Mouse (Mus musculus) cerebral cortex, adult 2 months (tissue): ENCODE measurements around the gene Nid1.

Experiments used
- WGBS: fragments of 180-500 bp; shearing (Covaris S2); methylation state at CpG from one replicate; pipeline ENCODE4 v1.1.7; 2018; 5-methylcytosine and 5-hydroxymethylcytosine counted together

The Nid1 gene

DNA sequence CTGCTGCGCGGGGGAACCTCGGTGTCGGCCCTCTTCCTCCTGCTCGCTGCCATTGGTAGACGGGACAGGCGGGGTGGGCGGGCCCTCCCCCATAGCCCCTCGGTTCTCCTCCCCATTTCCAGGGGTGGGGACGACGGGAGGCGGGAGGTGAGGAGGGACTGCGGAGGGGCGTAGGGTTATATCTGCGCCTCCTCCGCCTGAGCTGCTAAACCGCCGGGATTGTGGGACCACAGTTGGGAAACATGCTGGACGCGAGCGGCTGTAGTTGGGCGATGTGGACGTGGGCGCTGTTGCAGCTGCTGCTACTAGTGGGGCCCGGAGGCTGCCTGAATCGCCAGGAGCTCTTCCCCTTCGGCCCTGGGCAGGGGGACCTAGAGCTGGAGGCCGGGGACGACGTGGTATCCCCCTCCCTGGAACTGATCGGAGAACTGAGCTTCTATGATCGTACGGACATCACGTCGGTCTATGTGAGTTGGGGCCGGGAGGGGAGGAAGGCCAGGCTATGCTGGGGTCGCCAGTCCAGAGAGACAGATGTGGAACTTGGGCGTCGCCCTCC is at the start of gene Nid1:
Nid1 (plus strand) TSS at position 92 of the 556 bp plus-strand sequence.
- 1% methylated on average over 29 of the region's 39 CpGs for WGBS

DNA sequence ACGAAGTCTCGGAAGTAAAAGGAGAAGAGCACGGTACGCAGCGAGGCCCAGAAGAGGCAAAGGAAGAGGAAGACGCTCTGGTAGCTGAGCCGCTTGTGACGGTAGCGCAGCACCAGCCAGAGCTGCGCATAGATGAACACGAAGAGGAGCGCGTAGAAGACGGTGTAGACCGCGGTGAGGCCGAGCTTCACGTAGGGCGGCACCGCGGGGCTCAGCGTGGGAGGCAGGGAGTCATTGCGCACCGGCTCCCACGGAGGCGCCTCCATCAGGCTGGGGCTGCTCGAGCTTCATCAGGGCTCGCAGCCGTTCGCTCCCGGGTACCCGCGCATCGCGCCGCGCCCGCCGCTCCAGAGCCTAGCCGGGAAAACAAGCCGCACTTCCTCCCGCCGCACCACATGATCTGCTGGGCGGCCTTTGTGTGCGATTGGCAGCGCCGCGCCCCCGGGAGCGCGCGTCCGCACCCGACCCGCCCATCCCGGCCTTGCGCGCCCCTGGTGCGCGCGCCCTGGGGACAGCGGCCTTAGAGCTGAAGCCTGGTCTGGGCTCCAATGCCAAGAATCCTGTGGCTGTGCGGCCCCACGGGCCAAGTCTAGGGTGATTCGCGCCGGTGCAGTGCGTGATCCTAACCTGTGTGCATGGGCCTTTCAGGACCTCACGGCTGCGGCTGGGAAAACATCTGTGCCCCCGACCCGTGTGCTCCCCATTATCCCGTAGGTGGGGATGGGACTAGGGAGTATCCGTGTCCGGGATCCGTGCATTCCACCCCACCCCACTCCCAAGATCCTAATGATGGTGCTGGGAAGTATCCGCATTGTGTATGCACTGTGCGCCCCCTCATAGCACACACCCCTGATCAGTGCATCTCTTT is 43.9 kb upstream of the Nid1 start, which contains the start of gene Gpr137b:
Gpr137b (minus strand) TSS at position 787 of the 868 bp plus-strand sequence.
- under 1% methylated on average over 62 of the region's 78 CpGs for WGBS

DNA sequence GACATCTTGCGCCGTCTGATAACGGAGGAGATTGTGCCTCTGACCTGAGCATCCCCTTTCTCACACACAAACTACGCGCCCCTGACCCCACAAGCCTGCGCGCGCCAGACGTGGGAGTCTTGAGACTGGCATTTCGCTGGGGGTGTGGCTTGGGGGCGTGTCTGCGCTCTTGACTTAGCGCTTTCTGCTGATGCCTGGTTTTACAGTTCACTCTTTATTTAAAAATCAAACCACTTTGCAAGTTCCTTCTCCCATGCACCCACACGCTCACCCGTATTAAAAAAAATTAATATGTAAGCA is 43.3 kb upstream of the Nid1 start:
- WGBS, result under 1% methylated on average over 15 of the region's 15 CpGs

DNA sequence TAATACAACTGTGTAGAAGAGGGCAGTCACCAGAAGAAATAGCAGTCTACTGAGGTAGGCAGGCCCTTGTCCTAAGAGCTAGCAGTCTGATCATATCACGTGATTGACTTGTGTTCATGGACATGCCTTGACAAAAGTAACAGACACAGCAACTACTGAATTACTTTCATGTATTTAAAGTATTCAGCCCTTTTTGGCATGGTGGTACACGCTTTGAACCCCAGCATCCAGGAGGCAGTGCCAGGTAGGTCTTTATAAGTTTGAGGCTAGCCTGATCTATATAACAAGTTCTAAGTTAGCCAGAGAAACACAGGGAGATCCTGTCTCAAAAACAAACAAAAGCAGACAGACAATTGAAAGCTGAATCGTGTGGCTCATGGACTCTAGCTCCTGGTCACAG is 36.5 kb upstream of the Nid1 start:
- WGBS, result 86% methylated on average over 3 of the region's 3 CpGs

DNA sequence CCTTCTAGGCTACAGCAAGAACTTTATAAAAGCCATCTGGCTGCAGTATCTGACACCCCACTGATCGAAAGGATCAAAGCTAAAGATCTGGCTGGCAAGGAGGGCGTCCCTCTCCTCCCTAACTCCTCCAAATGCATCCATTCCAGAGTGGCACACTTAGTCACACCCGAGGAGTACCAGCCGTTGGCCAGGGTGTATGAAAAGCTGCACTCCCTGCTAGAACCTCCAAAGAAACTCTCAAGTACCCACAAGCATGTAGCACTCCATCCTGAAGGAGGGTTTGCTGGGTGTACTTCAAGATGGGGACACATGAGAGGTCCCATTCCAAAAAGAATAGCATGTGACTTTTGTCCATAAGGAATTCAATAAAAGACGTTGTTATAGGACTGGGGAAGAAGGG is 34.5 kb upstream of the Nid1 start:
- 87% methylated on average over 5 of the region's 5 CpGs for WGBS

DNA sequence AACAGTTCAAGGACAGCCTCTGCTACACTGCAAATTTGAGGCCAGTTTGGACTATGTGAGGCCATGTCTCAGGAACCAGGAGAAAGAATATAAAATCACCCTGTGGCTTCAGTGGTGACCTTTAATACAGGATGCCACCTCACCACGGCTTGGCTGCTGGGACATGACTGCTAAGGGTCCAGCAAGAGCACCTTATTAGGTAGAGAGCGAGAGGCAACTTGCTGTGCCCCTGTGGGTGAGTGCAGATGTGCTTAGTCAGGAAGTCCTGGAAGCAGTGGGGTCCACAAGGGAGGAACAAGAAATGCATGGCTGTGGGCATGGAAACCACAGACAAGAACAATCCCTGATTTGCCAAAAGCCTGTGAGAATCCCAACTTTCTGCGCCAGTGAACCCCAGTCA is 34.0 kb upstream of the Nid1 start:
- 96% methylated on average over 3 of the region's 3 CpGs for WGBS

DNA sequence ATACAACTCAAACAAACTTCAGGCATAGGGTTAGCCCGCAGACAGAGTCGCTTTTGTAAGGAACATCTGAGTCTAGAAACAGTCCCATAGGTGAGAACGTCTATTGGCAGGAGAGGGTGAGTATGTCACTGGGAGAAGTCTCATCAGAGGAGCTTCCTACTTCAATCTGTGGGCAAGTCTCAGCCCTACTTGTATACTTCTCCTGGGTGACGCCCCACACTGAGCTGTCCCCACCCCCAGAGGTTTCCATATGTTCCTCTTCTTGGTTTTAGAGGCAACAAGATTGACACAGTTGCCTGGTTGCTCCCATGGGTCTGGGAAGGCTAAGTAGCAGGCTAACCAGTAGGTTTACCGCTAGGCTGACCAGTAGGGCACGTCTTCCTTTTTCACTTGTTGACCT is 33.5 kb upstream of the Nid1 start:
- WGBS, result 68% methylated on average over 6 of the region's 6 CpGs

DNA sequence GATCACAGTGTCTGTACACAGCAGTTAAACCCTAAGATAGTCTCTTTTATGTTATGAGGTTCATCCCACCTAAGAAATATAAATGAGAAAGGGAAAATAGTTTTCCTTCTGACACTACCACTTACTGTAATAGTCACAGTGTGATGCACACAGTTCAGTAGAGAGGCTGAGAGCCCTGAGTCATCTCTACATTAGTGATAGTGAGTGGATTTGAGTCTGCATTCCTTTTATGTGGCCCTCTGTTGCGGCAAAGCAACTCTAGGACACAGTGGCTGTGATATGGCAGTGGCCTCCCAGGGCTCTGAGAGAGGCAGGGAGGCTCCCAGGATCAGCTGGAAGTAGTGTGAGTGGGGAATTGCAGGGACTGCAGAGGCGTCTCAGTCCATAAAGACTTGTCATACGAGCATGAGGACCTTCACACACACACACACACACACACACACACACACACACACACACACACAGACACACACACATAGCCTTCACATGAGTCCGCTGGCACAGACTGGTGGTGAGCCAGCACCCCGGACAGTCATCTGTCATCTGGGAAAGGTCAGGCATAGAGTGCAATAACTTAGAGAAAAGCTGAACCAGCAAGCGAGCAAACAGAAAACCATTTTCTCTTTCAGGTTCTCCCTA is 32.7 kb upstream of the Nid1 start:
- WGBS, result 87% methylated on average over 6 of the region's 6 CpGs

DNA sequence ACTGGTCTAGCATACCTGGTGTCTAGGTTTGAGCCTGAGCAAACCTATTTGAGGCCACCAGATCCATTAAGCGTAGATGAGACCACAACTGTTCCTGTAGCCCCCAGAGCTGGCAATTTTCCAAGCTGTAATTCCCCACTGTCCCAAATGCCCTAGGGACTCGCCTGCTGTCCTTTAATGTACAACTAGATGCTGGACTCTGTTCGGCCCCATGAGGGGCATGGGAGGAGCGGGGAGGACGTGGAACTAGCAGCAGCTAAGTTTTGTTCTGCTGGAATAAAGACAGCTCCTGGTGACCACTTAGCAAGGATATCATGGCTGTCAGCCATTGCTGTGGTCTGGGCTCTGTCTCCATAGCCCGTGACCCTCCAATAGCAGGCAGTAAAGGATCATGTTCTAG is 31.8 kb upstream of the Nid1 start:
- WGBS, result no CpG with 5 or more reads among the region's 6 CpGs

DNA sequence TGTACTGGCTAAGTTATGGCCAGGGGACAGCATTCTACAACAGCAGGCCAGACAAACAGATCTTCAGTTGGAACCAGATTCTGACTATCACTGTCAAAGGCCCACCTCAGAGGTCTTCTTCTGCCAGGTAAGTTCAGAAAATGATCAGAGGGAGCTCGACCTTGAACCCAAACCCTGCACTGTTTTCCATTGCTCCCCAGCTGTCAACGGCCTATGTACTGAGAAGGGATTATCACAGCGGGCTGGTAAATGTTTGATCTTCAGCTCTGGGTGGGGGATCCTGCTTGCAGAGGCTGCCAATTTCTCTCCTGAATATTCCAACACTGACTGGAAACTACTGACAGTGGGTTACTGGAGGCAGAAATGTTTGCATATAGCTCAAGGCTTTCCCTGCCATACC is 23.1 kb upstream of the Nid1 start:
- 85% methylated on average over 3 of the region's 3 CpGs for WGBS

DNA sequence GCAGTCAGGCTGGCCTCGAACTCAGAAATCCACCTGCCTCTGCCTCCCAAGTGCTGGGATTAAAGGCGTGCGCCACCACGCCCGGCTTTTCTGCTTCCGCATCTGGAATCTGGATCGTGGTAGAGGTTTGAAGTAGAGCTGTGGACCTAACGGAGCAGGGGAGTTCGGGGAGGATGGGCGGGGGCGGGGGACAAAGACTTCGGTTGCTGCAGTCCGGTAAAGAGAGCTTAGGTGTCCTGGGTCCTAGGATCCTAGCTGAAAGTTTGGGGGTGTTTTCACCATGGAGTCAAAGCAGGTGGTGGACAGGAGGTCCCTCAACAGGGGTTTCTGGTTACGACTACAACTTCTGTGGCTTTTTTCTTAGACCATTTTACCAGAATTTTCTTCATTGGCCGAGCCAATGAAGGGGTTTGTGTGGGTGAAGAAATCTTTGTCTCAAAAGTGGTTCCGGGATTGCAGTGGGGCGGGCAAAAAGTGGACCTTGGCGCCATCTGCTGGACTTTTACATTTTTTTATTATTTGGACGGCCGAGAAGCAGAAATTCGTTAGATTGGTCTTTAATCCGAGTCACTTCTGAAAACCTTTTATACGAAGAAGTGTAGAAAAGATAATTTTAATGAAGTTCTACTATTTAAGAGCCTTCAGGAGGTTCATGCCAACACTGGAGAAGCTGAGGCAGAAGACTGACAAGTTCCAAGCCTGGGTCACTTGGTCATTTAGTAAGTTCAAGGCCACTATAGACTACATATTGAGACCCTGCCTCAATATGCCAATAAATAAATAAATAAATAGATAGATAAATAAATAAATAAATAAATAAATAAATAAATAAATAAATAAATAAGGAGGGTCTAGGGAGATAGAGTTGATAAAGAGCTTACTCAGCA is 22.0 kb upstream of the Nid1 start:
- 34% methylated on average over 23 of the region's 23 CpGs for WGBS

DNA sequence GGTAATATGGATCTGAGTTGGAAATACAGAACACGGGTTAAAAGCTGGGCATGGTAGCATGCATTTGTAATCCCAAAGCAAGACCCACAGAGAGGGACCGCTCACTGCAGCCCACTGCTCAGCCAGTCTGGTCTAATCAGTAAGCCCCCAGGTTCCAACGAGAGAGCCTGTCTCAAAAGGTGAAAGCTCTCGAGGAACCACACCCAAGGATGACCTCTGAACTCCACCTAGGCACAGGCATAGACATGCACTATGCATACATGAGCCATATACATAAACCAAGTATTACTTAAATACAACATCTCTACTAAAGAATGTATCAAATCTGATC is 21.4 kb upstream of the Nid1 start:
- 73% methylated on average over 2 of the region's 4 CpGs for WGBS

DNA sequence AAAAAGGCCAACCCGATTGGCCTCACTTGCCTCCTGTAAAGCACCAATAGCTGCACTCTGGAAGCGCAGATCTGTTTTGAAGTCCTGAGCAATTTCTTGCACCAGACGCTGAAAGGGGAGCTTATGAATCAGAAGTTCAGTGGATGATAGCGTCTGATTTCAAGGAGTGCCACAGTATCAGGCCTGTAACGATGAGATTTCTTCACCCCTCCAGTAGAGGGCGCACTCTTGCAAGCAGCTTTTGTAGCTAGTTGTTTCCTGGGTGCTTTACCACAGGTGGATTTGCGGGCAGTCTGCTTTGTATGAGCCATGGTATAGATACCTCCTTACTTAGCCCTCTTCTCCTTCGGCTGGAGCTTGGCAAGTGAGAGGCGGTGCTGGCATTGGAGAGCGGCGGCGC is 18.5 kb upstream of the Nid1 start:
- WGBS, result 95% methylated on average over 6 of the region's 12 CpGs

DNA sequence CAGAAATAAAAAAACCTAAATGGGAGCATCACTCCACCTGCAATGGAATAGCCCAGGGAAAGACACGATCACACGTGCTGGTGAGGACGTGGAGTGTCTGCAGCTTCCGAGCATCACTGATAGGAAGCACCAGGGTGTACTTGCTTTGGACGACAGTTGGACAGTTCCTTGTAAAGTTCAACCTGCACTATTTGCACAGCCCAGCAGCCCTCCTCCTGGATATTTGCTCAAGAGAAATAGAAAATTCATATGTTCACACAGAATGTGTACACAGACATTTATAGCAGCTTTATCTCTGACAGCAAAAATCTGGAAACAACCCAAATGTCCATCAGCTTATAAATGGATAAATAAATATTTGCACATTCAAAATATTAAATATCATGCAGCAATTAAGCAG is 14.1 kb upstream of the Nid1 start:
- WGBS, result 86% methylated on average over 3 of the region's 5 CpGs

DNA sequence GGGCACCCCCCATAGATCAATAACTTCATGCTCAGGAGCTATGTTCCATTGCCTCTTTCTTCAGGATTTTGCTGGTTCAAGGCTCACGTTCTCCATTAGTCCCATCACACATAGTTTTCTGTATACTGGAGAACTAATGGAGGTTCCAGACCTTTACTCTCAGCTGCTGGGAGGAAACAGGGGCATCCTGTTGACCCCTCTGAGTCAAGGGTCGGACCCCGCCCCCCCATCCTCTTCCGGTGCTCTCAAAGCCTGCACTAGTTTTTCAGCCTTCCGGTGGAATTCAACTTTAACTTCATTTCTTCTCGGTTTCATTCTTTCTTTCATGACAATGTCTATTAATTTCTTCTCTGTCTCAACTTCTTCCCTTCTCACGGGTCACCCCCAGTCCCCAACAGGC is 1.2 kb upstream of the Nid1 start:
- 65% methylated on average over 5 of the region's 7 CpGs for WGBS

DNA sequence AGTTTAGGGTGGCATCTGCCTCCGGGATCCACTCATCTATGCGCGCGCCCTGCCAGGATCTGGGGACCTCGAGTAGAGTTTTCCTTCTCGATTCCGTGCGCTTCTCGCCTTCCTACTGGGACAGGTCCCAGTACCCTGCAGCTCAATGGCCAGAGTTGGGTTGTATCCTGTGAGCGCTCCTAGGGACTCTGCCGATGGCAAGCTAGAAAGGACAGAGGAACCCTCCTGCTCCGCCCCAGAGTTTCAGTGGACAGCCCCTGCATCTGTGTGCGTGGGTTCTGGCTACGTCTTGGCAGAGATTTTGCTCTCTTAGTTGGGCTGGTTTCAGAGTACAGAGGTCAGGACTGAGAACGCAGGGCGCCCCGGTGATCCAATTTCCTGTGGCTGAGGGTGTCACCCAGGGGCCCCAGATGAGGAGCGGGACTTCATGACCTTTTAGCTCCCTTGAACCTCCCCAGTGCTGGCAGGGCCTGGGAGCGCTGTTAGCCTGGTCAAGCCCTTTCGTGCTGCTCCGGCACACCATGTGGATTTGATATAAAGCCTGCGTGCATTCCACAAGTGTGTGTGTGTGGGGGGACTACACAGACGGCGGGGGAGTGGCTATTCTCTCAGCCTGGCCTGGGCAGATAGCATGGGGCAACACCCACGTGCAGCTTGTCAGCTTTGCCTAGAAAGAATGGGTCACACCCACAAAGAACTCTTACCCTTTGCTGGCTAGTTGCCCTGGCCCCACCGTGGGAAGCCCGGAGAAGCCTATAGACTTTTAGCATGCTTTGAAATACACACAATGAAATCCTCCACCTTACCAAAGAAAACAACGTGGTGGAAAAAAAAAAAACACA is 982 bp downstream of the Nid1 start:
- WGBS, result 5% methylated on average over 19 of the region's 28 CpGs

DNA sequence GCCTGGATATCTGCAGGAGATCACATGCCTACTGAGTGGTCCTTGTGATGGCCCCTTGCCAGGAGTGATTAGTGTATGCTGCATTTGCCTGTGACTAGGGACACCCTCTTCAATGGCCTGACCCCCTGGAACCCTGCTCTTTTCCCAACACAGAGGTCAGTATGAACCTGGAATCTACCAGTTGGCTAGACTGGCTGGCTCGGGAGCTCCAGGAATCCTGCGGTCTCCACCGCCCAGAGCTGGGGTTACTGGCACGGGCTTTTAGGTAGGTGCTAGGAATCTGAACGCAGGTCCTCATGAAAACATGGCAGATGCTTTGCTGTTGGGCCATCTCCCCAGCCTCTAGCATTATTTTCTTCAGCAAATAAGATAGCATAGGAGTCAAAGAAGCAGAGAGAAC is 8.2 kb downstream of the Nid1 start:
- WGBS, result 94% methylated on average over 5 of the region's 5 CpGs

DNA sequence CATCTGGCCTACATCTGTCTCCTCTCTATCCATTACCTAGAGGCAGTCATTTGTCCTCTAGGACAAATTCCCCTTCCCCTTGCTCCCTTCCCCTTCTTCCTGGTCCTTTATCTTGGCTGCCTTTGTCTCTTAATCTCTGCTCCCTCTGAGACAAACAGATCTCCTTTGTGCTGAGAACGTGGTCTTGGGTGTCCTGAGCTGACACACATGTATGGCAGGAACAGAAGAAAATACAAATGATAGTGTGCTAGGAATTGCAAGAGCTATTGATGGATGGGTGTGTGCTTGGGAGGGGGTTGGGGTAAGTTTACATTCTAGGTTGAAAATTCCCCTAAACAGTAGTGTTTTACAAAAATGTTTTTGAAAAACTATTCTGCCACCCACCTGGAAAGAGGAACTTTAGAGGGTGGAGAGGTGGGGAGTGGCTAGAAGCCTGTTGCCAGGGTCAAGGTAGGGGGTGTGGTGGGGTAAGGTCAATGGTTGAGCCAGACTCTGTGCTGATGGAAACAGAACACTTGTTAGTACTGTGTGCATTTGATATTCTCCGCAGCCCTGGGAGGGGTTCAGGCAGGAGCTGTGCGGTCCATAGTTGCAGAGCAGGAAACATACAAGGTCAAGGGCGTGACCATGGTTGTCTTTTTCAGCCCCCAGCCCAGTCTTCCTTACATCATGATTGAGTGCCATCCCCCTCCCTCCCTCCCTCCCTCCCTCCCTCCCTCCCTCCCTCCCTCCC is 9.5 kb downstream of the Nid1 start:
- 80% methylated on average over 4 of the region's 4 CpGs for WGBS

DNA sequence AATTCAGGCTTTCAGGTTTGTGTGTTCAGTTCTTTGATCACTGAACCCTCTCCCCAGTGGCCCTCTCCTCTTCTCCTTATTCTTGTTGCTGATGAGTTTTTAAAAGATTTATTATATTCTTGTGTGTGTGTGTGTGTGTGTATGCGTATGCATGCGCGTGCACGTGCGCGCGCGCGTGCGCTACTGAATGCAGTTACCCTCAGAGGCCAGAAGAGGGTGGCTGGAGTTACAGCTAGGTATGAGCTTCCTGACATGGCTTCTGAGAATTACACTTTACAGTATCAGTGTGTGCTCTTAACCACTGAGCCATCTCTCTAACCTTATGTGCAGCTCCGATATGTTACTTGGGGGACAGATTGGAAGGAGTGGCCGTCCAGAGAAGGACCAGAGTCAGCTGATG is 12.6 kb downstream of the Nid1 start:
- 79% methylated on average over 12 of the region's 12 CpGs for WGBS

DNA sequence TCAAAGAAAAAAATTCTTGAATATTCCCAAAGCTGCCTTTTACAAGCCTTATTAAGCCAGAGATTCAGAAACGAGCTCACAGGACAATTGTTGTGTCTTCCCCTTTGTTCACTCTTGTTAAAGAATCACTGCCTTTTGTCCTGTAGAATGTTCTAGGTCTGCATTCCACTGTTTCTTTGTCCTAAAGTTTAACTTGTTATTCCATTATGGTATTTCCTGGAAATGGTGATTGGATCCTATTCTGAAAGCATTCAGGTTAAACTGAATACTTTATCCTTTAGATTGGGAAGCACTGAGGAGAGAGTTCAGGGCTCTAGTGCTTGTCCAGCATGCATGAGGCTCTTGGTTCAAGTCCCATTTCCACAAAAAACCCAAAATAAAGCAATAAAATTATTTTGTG is 13.6 kb downstream of the Nid1 start:
- 63% methylated on average over 1 of the region's 1 CpGs for WGBS

DNA sequence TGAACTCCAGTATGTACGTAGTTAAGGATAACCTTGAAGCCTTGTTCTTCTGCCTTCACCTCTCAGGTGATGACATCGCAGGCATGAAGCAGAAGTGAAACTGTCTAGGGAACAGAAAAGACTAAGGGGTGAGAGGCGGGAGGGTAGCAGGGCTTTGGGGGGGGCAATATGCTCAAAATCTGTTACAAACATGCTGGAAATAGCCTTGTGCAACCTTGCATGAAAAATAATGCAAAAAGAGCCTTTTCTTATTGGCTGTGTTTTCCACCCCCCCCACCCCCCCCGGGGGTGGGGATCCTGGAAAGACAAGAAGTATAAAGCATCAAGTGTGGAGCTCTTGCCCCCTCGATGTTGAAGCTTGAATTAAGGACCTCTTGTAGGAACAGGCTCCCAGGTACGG is 16.0 kb downstream of the Nid1 start:
- WGBS, result 91% methylated on average over 6 of the region's 6 CpGs
